In the genomic region with DNA sequence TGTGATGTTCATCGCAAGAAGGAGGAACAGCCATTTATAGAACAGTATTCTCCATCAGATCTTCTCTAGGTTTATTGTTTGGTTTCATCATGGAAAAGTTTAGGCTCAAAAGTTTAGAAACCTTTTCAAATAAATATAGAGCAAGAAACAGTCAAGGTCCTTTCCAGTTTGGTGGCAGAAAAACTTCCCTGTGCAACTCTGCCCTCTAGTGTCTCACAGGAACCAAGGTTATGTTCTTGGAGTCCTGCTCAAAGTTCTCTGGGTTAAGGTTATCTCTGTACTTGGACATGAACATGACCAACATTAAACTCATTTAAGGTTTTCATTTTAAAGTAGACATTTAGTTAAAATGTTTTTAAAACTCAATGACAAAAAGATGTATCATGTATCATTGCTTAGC, we compare ENCODE assay signal across 12 mouse cellular contexts. TPM values are rescaled to one million over a fixed set of nuclear protein-coding genes. Genes with fewer than 3 reads are reported as not detected.
DNase-seq lines count a peak whose midpoint lies in the region; ATAC-seq lines count a peak whose summit lies in the region.
"Had no signal": no experiment of that assay in that cellular context is flagged by ENCODE, and none has a peak within 500 bp of the region (broad histone marks: within the 10 kb centered on the region; RNA-seq: fewer than 3 reads in every experiment).

No protein-coding gene starts in this region.

- DNase-seq in forebrain, embryonic 14.5 days (ENCODE audit: low spot score) = peak; percentile 64
- DNase-seq in left cerebral cortex, postnatal 25 days (ENCODE audit: low spot score in 2 of 2) = peak; percentile 24 to 62
- no peak for DNase-seq in left cerebral cortex, adult 8-10 months (ENCODE audit: low spot score in 2 of 2)
- peak; percentile 17 for DNase-seq in R1 (ENCODE audit: low read depth, low spot score)
- DNase-seq in hindlimb bud, embryonic 11.5 days (ENCODE audit: extremely low spot score, low read depth, low spot score) = peak; percentile 20
- no peak for DNase-seq in frontal cortex, postnatal 14 days (ENCODE audit: low spot score in 2 of 2)
- DNase-seq: spleen, adult 18-20 months had no signal

- no peak overlapping the region for H3K4me3 ChIP-seq in forebrain, embryonic 14.5 days (ENCODE audit: low read depth, low read length)
- H3K4me3 ChIP-seq in forebrain, embryonic 12.5 days (replicated peaks) = no peak overlapping the region
- H3K4me3 ChIP-seq: embryonic facial prominence, embryonic 12.5 days; megakaryocyte, embryonic 14.5 days had no signal

- WGBS in forebrain, embryonic 14.5 days = 85% methylated on average over 1 of the region's 1 CpGs
- WGBS in forebrain, embryonic 12.5 days = 89% methylated on average over 1 of the region's 1 CpGs

- H3K4me1 ChIP-seq in forebrain, embryonic 14.5 days (ENCODE audit: control insufficient read depth, insufficient read depth, low read length) = no peaks in the 10 kb centered on the region
- H3K4me1 ChIP-seq in forebrain, embryonic 12.5 days = no peaks in the 10 kb centered on the region
- H3K4me1 ChIP-seq: embryonic facial prominence, embryonic 12.5 days; megakaryocyte, embryonic 14.5 days had no signal

- H3K36me3 ChIP-seq in forebrain, embryonic 14.5 days (ENCODE audit: control insufficient read depth, insufficient read depth, low read length) = no peaks in the 10 kb centered on the region
- H3K36me3 ChIP-seq in forebrain, embryonic 12.5 days (replicated peaks) = no peaks in the 10 kb centered on the region
- H3K36me3 ChIP-seq: embryonic facial prominence, embryonic 12.5 days had no signal

- H3K4me2 ChIP-seq in forebrain, embryonic 14.5 days (ENCODE audit: low read length) = no peak overlapping the region
- no peak overlapping the region for H3K4me2 ChIP-seq in forebrain, embryonic 12.5 days
- H3K4me2 ChIP-seq: embryonic facial prominence, embryonic 12.5 days had no signal

- H3K9ac ChIP-seq in forebrain, embryonic 14.5 days (ENCODE audit: low read length) = no peak overlapping the region
- H3K9ac ChIP-seq in forebrain, embryonic 12.5 days = no peak overlapping the region
- H3K9ac ChIP-seq: embryonic facial prominence, embryonic 12.5 days had no signal

- H3K27me3 ChIP-seq in forebrain, embryonic 14.5 days (replicated peaks; ENCODE audit: control insufficient read depth, insufficient read depth, low read length) = no peaks in the 10 kb centered on the region
- no peaks in the 10 kb centered on the region for H3K27me3 ChIP-seq in forebrain, embryonic 12.5 days
- H3K27me3 ChIP-seq: embryonic facial prominence, embryonic 12.5 days; megakaryocyte, embryonic 14.5 days had no signal

- H3K9me3 ChIP-seq in forebrain, embryonic 14.5 days (replicated peaks; ENCODE audit: control insufficient read depth, low read length) = no peaks in the 10 kb centered on the region
- H3K9me3 ChIP-seq in forebrain, embryonic 12.5 days = no peaks in the 10 kb centered on the region
- H3K9me3 ChIP-seq: embryonic facial prominence, embryonic 12.5 days; megakaryocyte, embryonic 14.5 days had no signal

- no peak; the same call in 1 of the 2 replicates for ATAC-seq in forebrain, embryonic 14.5 days
- no peak for ATAC-seq in forebrain, embryonic 12.5 days (ENCODE audit: low FRiP score)
- ATAC-seq in activated CD4-positive, CD25-positive, alpha-beta regulatory T cell, adult 4 months = no peak

- H3K27ac ChIP-seq in forebrain, embryonic 14.5 days (ENCODE audit: low read depth, low read length) = no peak overlapping the region
- H3K27ac ChIP-seq in forebrain, embryonic 12.5 days = no peak overlapping the region
- H3K27ac ChIP-seq: embryonic facial prominence, embryonic 12.5 days had no signal

- intact Hi-C loops in left cerebral cortex, postnatal 25 days (cut with DNase I) = loop anchor here (2.0 to 5.0 kb wide), 2 partner anchors 315 to 332 kb away; no protein-coding TSS in a partner anchor

RNA-seq across cellular contexts. Expression of gene March11, which starts 18.3 kb away (rescaled TPM):
- polyA plus RNA-seq in forebrain, embryonic 14.5 days (2014; fragmentation: Nextera tagmentation; extraction: Ambion mirVana) = 3.2 and 4.6 TPM in 2 replicates
- 1.6 and 3.4 TPM in 2 replicates for polyA plus RNA-seq in forebrain, embryonic 12.5 days (2016; fragmentation: Nextera tagmentation; extraction: Ambion mirVana)
- 10 to 100 TPM; 10.8 to 11.0 TPM for total RNA-seq in left cerebral cortex, postnatal 25 days (2021)
- total RNA-seq in left cerebral cortex, adult 8-10 months (2022) = 10 to 100 TPM in 2 of 4 experiments, 1 to 10 TPM in 2; 8.7 to 13.4 (median 10.3) TPM
- polyA plus RNA-seq in activated CD4-positive, CD25-positive, alpha-beta regulatory T cell, adult 4 months (2017; shearing (Covaris generic)) = not detected
- total RNA-seq: hematopoietic stem cell, adult 5-6 weeks had no signal

Comparison
In these comparisons a context has a peak if more than half of its experiments do, and no peak if none do; other contexts are left out.
1. DNase-seq: peak in forebrain, embryonic 14.5 days (single experiment), left cerebral cortex, postnatal 25 days (2 of 2), R1 (single experiment) and hindlimb bud, embryonic 11.5 days (single experiment); none in left cerebral cortex, adult 8-10 months (0 of 2) and frontal cortex, postnatal 14 days (0 of 2).